Mouse (Mus musculus): Measurements from ENCODE around the gene Cbarp. TPM values are rescaled to one million over a fixed set of nuclear protein-coding genes. Genes with fewer than 3 reads are reported as not detected.

Gene Cbarp
- polyA plus RNA-seq, 1 experiment from 2014 or later = 2.6 TPM

DNA sequence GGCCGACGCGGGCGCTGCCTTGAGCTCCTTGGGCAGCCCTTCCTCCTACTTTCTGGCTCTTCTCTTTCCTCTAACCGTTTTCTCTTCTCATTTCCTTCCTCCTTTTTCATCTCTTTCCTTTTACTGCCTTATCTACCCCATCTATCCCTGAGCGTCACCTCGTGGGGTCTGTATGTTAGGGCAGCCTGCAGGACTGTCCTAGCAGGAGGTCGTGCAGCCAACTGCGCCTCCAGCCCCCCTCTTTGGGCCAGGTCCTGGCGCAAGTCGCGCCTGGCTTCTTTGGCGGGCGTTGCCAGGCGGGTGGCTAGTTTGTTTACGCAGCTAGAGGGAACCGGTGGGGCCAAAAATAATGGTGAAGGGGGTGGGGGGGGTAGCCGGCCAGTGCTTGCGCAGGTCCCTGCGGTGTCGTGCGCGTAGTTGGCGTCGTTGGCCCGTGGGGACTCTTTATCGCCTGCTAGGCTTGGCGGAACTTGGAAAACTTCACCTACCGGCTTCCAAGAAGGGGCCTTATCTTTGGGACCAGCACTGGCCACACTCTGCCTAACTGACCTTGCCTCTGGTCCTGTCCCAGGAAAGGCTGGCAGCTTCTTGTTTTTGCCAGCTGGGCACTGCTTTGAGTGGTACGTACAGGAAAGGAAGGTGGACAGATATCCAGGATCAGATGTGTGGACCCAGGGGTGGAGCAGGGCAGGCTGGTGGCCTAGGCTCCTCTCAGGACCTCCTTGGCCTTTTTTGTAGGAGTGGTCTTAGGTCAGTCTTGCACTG is 23.5 kb downstream of the Cbarp start:
- peak overlapping the region; percentile 93 for H3K4me2 ChIP-seq (ENCODE audit: low read length)
- peak overlapping the region; percentile 90 to 92 for H3K4me3 ChIP-seq (ENCODE audit: control insufficient read depth in 1 of 2, insufficient read depth in 1 of 2, low read depth in 1 of 2, low read length in 2 of 2)
- peaks cover 16 to 44% of the 10 kb centered on the region in 2 experiments for H3K4me1 ChIP-seq (ENCODE audit: control insufficient read depth in 2 of 2, insufficient read depth in 2 of 2, low read length in 2 of 2)
- H3K36me3 ChIP-seq (ENCODE audit: control insufficient read depth, insufficient read depth, low read length) = peaks cover 38% of the 10 kb centered on the region
- WGBS = 2% methylated on average over 30 of the region's 30 CpGs
- H3K9ac ChIP-seq (ENCODE audit: low read length) = peak overlapping the region; percentile 92
- ATAC-seq (ENCODE audit: insufficient number of reproducible peaks, insufficient read depth, low FRiP score, low read depth) = no peak
- H3K27ac ChIP-seq (replicated peaks in 1 of 2; ENCODE audit: control insufficient read depth in 1 of 2, insufficient read depth in 1 of 2, low read depth in 2 of 2, low read length in 2 of 2) = peak overlapping the region in 1 of 2 experiments; percentile 81; a peak in 2 of 4 replicates
- H3K9me3 ChIP-seq (ENCODE audit: control insufficient read depth, low read length) = no peaks in the 10 kb centered on the region
- no peaks in the 10 kb centered on the region for H3K27me3 ChIP-seq (ENCODE audit: control insufficient read depth, insufficient read depth, low read length)

DNA sequence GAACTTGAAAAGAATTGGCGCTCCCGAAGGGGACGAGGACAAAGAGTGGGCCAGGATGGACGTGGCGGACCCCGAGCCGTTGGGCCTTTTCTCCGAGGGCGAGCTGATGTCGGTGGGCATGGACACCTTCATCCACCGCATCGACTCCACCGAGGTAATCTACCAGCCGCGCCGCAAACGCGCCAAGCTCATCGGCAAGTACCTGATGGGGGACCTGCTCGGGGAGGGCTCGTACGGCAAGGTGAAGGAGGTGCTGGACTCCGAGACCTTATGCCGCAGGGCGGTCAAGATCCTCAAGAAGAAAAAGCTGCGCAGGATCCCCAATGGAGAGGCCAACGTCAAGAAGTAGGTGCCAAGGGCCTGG is 24.1 kb downstream of the Cbarp start:
- Histone ChIP-seq H3K27ac (replicated peaks in 1 of 2; ENCODE audit: control insufficient read depth in 1 of 2, insufficient read depth in 1 of 2, low read depth in 2 of 2, low read length in 2 of 2) (peak overlapping the region in 1 of 2 experiments; percentile 81; a peak in 2 of 4 replicates), H3K4me3 (ENCODE audit: control insufficient read depth in 1 of 2, insufficient read depth in 1 of 2, low read depth in 1 of 2, low read length in 2 of 2) (peak overlapping the region; percentile 90 to 92), H3K9me3 (ENCODE audit: control insufficient read depth, low read length) (no peaks in the 10 kb centered on the region), H3K4me2 (ENCODE audit: low read length) (peak overlapping the region; percentile 93), H3K4me1 (ENCODE audit: control insufficient read depth in 2 of 2, insufficient read depth in 2 of 2, low read length in 2 of 2) (peaks cover 16 to 44% of the 10 kb centered on the region in 2 experiments), H3K27me3 (ENCODE audit: control insufficient read depth, insufficient read depth, low read length) (no peaks in the 10 kb centered on the region), H3K9ac (ENCODE audit: low read length) (peak overlapping the region; percentile 92), H3K36me3 (ENCODE audit: control insufficient read depth, insufficient read depth, low read length) (peaks cover 32% of the 10 kb centered on the region)
- 1% methylated on average over 27 of the region's 27 CpGs for WGBS
- no peak for ATAC-seq (ENCODE audit: insufficient number of reproducible peaks, insufficient read depth, low FRiP score, low read depth)

DNA sequence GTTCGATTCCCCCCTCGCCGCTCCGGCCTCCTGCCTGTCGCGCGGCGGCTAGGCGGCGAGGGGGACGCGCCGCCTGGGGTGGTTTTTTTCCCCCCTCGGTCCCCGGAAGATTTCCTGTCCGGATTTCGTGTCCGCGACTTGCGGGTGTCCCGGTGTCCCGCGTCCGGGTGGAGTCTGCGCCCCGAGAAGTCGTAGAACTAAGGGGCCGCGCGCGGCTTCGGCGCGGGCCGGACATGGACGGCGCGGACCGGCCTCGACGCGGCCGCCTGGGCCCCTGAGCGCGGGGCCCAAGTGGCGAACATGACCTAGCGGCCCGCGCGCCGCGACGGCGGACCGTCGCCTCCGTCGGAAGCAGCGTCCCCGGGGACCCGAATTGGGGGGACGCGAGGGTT is 24.7 kb downstream of the Cbarp start:
- whole genome bisulfite sequencing = under 1% methylated on average over 63 of the region's 63 CpGs
- Histone ChIP-seq H3K4me2 (ENCODE audit: low read length) (peak overlapping the region; percentile 93), H3K36me3 (ENCODE audit: control insufficient read depth, insufficient read depth, low read length) (peaks cover 26% of the 10 kb centered on the region), H3K27ac (replicated peaks in 1 of 2; ENCODE audit: control insufficient read depth in 1 of 2, insufficient read depth in 1 of 2, low read depth in 2 of 2, low read length in 2 of 2) (peak overlapping the region; percentile 63 to 81), H3K9me3 (ENCODE audit: control insufficient read depth, low read length) (no peaks in the 10 kb centered on the region), H3K4me3 (ENCODE audit: control insufficient read depth in 1 of 2, insufficient read depth in 1 of 2, low read depth in 1 of 2, low read length in 2 of 2) (peak overlapping the region; percentile 90 to 92), H3K4me1 (ENCODE audit: control insufficient read depth in 2 of 2, insufficient read depth in 2 of 2, low read length in 2 of 2) (peaks cover 16 to 44% of the 10 kb centered on the region in 2 experiments), H3K27me3 (ENCODE audit: control insufficient read depth, insufficient read depth, low read length) (no peaks in the 10 kb centered on the region), H3K9ac (ENCODE audit: low read length) (peak overlapping the region; percentile 92)
- no peak for ATAC-seq (ENCODE audit: insufficient number of reproducible peaks, insufficient read depth, low FRiP score, low read depth)

DNA sequence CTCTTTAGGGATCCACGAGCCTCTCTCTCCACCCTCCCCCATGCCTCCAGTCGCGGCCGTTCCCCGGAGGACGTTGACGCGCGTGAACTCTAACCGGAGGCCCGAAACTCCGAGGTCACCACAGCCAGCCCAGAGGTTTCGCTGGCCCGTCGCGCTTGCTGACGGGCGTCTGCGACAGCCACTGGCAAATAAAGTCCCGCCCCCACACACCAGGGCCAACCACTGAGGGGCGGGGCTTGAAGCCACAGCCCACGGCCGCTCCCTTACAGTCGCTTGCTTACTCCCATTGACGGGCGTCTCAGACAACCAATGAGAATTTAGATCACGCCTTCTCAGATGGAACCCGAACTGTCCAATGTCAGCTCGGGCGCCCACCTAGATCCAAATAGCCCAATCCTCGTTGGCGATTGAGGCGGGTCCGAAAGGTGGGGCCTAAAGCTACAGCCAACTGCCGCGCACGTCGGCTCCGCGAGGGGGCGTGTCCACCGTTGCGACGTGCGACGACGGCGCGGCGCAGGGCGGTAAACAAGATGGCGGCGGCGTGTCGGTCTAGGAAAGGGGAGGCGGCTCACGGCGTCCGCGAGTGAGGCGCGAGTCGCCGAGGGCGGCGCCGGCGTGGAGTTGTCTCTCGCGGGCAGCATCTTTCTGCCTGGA is 25.2 kb downstream of the Cbarp start, which contains the start of gene Stk11:
Stk11 (plus strand) TSS at position 514 of the 654 bp plus-strand sequence.
- ATAC-seq (ENCODE audit: insufficient number of reproducible peaks, insufficient read depth, low FRiP score, low read depth) = peak; percentile 98
- Histone ChIP-seq H3K27ac (replicated peaks in 1 of 2; ENCODE audit: control insufficient read depth in 1 of 2, insufficient read depth in 1 of 2, low read depth in 2 of 2, low read length in 2 of 2) (peak within 1 kb of the TSS; percentile 89), H3K27me3 (ENCODE audit: control insufficient read depth, insufficient read depth, low read length) (no peaks in the 10 kb centered on the region), H3K9ac (ENCODE audit: low read length) (peak within 1 kb of the TSS; percentile 92), H3K4me1 (ENCODE audit: control insufficient read depth in 2 of 2, insufficient read depth in 2 of 2, low read length in 2 of 2) (peaks cover 16 to 40% of the 10 kb centered on the region in 2 experiments), H3K36me3 (ENCODE audit: control insufficient read depth, insufficient read depth, low read length) (peaks cover 21% of the 10 kb centered on the region), H3K9me3 (ENCODE audit: control insufficient read depth, low read length) (no peaks in the 10 kb centered on the region), H3K4me3 (ENCODE audit: control insufficient read depth in 1 of 2, insufficient read depth in 1 of 2, low read depth in 1 of 2, low read length in 2 of 2) (peak within 1 kb of the TSS; percentile 90 to 92), H3K4me2 (ENCODE audit: low read length) (peak within 1 kb of the TSS; percentile 93)
- WGBS = under 1% methylated on average over 70 of the region's 70 CpGs

DNA sequence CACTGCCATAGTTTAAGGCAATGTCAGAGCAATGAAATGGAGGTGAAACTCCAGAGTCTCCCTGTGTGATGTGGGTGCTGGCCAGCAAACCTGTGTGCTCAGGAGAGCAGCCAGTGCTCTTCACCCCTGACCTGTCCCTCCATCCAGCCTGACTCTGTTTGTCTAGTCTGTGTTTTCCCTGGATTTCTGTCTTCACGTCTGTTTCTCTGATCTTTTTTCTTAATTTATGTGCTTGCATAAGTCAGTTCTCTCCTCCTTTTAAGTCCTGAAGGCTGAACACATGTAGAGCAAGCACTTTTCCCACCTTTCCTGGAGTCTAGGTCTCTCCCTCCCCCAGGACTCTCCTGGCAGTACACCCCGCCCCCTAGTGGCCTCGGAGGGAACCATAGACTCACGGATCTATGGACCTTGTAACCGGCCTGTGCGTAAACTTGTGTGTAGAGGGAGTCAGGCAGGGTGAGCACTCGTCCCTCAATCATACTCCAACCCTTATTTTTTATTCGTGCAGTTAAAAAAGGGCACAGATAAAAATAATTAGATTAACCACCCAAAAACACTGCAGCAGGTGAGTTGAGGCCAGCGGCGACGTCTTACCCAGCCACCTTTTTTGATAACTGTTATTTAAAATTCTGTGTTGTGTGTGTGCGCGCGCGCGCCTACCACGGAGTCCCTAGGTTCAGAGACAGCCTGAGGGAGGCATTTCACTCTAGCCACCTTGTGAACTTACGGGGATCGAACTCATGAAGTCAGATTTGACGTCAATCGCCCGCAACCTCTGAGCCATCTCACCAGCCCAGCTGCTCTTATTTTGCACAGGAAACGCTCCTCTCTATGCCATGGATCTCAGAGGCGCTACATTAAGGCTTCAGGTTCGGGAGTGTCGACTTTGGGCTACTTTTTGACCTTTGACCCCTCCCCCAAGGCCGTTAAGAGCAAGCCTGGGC is 26.0 kb downstream of the Cbarp start:
- Histone ChIP-seq H3K27me3 (ENCODE audit: control insufficient read depth, insufficient read depth, low read length) (no peaks in the 10 kb centered on the region), H3K4me1 (ENCODE audit: control insufficient read depth in 2 of 2, insufficient read depth in 2 of 2, low read length in 2 of 2) (peaks cover 13 to 32% of the 10 kb centered on the region in 2 experiments), H3K4me3 (ENCODE audit: control insufficient read depth in 1 of 2, insufficient read depth in 1 of 2, low read depth in 1 of 2, low read length in 2 of 2) (peak overlapping the region; percentile 62 to 90), H3K9me3 (ENCODE audit: control insufficient read depth, low read length) (no peaks in the 10 kb centered on the region), H3K4me2 (ENCODE audit: low read length) (peak overlapping the region; percentile 65), H3K27ac (replicated peaks in 1 of 2; ENCODE audit: control insufficient read depth in 1 of 2, insufficient read depth in 1 of 2, low read depth in 2 of 2, low read length in 2 of 2) (peak overlapping the region; percentile 89), H3K36me3 (ENCODE audit: control insufficient read depth, insufficient read depth, low read length) (peaks cover 20% of the 10 kb centered on the region), H3K9ac (ENCODE audit: low read length) (peak overlapping the region; percentile 79)
- WGBS = 3% methylated on average over 27 of the region's 27 CpGs
- ATAC-seq (ENCODE audit: insufficient number of reproducible peaks, insufficient read depth, low FRiP score, low read depth) = peak; percentile 59

DNA sequence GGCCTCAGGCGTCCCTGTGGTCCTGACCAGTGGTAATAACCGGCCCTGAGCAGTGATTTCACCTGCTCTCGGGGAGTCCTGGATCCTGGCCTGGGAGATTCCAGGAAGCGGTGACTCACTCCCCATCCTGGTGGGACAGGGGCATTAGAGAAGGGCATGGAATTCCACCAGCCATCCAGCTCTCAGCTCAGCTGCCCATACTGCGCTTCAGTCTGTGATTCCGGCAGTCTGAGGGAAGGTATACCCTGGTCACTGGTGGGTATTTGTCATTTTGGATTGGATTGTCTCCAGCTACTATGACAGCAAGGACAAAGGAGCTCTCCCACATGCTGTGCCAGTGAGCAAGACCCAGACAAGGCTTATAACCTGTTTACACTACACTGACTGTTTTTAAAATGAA is 33.0 kb downstream of the Cbarp start:
- Histone ChIP-seq H3K9me3 (ENCODE audit: control insufficient read depth, low read length) (no peaks in the 10 kb centered on the region), H3K4me2 (ENCODE audit: low read length) (no peak overlapping the region), H3K27me3 (ENCODE audit: control insufficient read depth, insufficient read depth, low read length) (no peaks in the 10 kb centered on the region), H3K4me1 (ENCODE audit: control insufficient read depth in 2 of 2, insufficient read depth in 2 of 2, low read length in 2 of 2) (peaks cover under 1 to 5% of the 10 kb centered on the region in 2 experiments; a peak in 1 of 4 replicates), H3K27ac (replicated peaks in 1 of 2; ENCODE audit: control insufficient read depth in 1 of 2, insufficient read depth in 1 of 2, low read depth in 2 of 2, low read length in 2 of 2) (no peak overlapping the region), H3K36me3 (ENCODE audit: control insufficient read depth, insufficient read depth, low read length) (no peaks in the 10 kb centered on the region), H3K4me3 (ENCODE audit: control insufficient read depth in 1 of 2, insufficient read depth in 1 of 2, low read depth in 1 of 2, low read length in 2 of 2) (no peak overlapping the region), H3K9ac (ENCODE audit: low read length) (no peak overlapping the region)
- no peak; the same call in 1 of the 2 replicates for ATAC-seq (ENCODE audit: insufficient number of reproducible peaks, insufficient read depth, low FRiP score, low read depth)
- WGBS = 45% methylated on average over 6 of the region's 6 CpGs

DNA sequence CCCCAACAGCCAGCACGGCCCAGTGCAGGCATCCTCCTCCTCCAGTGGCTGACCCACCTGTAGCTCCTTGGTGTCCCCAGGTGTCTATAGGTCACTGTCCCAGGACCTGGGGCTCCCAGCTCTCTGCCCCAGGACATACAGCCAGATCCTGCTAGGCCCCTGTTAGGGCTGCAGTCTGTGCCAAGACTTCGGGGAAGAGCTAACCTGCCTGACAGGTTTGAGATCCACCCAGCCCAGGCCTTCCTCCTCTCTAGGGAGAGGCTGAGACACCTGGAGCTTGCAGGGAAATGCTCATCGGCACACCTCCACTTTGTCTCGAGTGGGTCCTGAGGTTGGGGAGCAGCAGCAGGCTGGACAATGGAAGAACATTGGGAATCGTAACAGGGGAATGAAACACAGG is 34.7 kb downstream of the Cbarp start:
- Histone ChIP-seq H3K4me2 (ENCODE audit: low read length) (no peak overlapping the region), H3K27me3 (ENCODE audit: control insufficient read depth, insufficient read depth, low read length) (no peaks in the 10 kb centered on the region), H3K9me3 (ENCODE audit: control insufficient read depth, low read length) (no peaks in the 10 kb centered on the region), H3K36me3 (ENCODE audit: control insufficient read depth, insufficient read depth, low read length) (no peaks in the 10 kb centered on the region), H3K27ac (replicated peaks in 1 of 2; ENCODE audit: control insufficient read depth in 1 of 2, insufficient read depth in 1 of 2, low read depth in 2 of 2, low read length in 2 of 2) (no peak overlapping the region), H3K4me3 (ENCODE audit: control insufficient read depth in 1 of 2, insufficient read depth in 1 of 2, low read depth in 1 of 2, low read length in 2 of 2) (no peak overlapping the region), H3K9ac (ENCODE audit: low read length) (no peak overlapping the region), H3K4me1 (ENCODE audit: control insufficient read depth in 2 of 2, insufficient read depth in 2 of 2, low read length in 2 of 2) (peaks cover 11 to 16% of the 10 kb centered on the region in 2 experiments)
- 64% methylated on average over 5 of the region's 5 CpGs for WGBS
- no peak for ATAC-seq (ENCODE audit: insufficient number of reproducible peaks, insufficient read depth, low FRiP score, low read depth)
